Mouse (Mus musculus): Measurements from ENCODE around the gene Mmp14.

Mmp14 gene

DNA sequence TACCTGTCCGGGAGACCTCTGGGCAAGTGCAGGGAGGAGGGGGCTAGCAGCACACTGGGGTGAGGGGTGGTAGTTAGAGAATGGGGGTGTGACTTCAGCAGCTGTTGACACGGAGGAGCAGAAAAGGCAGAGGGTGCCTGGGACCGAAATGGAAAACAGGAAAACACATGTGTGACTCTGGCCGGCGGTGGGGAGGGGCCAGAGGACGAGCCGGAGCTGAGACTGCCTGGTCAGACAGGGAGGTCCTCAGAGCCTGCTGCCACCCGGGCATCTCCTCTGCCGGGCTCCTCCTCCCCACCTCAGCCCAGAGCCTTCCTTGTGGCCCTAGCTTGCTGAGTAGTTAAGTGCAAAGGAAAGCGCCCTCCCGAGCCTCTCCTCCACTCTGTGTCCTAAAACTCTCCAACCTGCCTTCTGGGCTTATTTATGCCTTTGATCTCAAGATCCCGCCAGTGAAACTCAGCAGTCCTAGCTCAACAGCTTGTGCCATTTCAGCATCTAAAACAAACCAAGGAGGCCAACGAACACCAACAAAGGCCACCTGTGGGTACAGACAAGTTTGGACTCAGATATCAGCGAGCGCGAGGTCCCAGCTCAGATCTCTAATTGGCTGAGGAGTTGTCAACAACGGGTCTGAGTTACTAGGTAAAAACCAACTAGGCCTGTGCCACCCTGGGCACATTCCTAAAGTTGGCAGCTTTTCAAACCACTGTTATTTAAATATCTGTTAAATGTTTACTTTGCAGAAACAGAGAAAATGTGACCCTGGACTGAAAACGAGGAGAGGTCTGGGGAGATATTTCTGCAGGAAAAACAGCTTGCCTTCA is 17.3 kb upstream of the Mmp14 start:
- no peak for DNase-seq

DNA sequence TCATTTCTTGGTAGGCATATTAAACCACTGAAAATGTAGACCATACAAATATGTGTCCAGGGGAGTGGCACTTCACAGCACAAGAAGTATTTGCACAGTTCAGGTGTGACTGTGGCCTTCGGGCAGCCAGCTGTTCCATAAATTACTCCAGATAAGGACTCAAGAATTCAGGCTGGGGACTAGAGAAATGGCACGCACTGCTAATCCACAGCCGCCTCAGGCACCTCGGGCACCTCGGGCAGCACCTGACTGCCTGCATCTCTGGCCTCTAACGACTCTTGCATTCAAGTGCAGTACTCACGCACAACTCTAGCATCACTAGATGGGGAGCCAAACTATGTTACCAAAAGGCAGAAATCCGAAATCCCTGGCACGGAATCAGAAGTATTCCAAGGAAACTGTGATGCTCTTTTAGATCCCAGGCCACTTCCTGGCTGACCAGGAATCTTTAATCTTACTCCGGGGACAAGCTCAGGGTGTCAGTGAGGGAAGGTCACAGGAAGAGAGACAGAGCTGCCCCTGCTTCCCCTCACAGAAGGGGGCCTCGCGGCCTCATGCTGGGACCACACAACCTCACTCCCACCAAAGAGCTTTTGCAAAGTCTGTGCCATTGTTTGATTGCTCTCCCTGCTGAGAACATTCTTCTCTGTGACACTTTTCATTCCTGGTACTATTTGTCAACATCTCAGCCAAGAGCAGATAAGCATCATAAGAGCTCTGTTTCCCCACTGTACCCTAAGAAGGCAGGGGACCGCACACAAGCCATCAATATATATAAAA is 16.0 kb upstream of the Mmp14 start:
- no peak for DNase-seq

DNA sequence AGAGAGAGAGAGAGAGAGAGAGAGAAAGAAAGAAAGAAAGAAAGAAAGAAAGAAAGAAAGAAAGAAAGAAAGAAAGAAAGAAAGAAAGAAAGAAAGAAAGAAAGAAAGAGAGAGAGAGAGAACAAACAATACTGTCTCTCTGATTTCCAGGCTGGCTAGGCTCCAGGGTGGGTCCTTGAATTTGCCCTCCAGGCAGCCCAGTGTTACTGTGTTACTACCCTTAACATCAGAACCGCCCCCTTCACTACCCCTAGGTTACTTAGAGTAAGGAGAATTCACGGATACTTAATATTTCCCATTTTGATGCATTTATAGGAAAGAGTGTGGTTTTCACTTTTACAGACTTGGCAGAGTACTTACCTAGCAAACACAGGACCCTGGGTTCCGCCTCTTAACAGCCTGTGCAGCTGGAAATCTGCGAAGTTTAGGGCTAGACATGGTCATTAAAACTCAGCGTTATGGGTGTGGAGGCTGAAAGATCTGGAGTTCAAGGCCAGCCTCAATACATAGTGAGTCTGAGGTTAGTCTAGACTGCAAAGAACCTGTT is 15.1 kb upstream of the Mmp14 start:
- no peak for DNase-seq

DNA sequence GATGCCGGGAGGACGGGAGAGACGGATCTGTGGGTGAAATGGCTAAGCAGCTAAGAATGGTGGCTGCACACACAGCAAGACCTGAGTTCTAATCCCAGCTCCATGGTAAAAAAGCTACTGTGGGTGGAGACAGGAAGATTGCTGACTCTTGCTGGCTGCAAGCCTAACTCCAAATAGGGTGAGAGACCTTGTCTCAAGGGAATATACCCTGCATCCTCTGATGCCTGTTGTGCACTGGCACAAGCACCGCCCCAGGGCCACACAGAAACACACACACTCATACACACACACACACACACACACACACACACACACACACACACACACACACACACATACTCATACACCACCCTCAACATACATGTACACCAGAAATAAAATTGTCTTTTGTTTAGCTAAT is 14.6 kb upstream of the Mmp14 start:
- DNase-seq: no peak

DNA sequence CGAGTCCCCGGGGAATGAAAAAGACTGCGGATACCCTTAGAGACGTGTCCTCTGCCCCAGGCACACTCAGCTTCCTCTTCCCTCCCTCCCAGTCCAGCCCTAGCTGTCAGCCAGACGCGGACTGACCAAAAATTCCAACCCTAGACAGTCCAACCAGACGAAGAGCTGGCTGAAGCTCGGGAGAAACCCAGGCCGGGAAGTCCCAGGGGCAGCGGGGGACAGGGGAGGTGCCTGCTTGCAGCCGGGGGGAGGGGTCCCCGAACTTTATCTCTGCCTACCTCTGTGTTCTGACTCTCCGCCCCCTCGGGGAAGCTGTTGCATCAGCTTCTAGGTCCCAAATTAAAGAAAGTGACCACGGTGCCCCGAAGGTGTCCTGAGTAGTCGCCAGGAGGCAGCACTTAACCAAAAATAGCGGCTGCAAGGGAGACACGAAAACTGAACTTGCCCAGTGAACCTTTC is 13.8 kb upstream of the Mmp14 start, which contains the start of gene Slc7a7:
TSS of gene Slc7a7 (minus strand) at position 158 of the 459 bp plus-strand sequence.
- DNase-seq: no peak

DNA sequence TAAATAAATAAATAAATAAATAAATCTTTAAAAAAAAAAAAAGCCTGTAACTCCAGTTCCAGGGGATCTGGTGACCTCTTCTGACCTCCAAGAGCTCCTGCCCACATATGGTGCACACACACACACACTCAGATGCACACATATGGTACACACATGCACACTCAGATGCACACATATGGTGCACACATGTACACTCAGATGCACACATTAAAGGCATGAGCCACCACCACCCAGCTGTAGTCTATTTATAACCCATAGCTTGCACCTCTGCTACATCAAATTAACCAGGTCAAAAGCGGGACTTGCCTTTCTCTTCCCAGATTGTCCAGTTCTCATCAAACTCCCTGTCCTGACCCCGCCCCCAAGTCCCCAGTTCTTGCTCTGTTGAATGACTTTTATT is 10.4 kb upstream of the Mmp14 start:
- no peak for DNase-seq

DNA sequence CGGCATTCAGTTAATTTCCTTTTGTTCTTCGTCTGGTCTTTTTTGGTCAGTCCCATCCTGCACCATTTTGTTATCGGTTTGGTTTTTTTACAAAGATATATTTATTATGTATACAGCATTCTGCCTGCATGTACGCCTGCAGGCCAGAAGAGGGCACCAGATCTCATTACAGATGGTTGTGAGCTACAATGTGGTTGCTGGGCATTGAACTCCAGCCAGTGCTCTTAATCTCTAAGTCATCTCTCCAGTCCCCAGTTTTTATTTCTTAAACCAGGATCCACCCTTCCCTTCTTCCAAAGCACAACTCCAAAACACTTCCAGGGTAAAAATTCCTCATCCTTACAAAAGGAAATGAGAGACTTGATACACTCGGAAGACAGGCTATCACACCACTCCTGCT is 8.0 kb upstream of the Mmp14 start:
- DNase-seq: no peak

DNA sequence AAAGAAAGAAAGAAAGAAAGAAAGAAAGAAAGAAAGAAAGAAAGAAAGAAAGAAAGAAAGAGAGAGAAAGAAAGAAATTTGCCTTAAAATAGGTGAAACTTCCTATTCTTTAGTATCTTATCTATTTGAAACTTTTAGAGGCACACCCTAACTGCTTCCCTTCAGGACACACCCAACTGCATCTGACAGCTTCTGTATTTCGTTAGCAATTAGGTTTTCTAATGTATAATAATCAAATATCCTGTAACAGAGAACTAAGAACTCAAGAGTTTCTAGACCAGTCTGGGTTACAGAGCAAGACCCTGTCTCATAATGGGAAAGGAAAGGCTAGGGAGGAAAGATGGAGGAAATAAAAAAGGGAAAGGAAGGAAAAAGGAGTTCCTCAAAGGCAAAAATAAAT is 6.8 kb upstream of the Mmp14 start:
- DNase-seq: no peak

DNA sequence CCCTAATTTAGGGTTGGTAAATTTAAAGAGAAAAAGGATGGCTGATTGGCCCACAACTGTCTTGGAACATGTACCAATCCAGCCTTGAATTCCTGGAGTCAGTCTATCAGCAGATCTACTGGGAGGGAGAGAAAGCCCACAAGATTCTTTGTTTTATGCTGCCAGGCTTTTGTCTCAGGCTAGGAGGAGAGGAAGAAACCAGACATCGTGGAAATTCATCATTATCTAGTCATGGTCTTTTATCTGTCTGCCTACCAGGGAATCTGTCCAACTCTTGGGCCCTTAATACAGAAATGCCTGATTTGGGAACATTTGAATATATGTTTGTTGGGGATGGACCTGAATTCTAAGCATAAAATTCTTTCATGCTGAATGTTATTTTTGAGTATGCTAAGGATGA is 5.9 kb upstream of the Mmp14 start:
- DNase-seq: no peak

DNA sequence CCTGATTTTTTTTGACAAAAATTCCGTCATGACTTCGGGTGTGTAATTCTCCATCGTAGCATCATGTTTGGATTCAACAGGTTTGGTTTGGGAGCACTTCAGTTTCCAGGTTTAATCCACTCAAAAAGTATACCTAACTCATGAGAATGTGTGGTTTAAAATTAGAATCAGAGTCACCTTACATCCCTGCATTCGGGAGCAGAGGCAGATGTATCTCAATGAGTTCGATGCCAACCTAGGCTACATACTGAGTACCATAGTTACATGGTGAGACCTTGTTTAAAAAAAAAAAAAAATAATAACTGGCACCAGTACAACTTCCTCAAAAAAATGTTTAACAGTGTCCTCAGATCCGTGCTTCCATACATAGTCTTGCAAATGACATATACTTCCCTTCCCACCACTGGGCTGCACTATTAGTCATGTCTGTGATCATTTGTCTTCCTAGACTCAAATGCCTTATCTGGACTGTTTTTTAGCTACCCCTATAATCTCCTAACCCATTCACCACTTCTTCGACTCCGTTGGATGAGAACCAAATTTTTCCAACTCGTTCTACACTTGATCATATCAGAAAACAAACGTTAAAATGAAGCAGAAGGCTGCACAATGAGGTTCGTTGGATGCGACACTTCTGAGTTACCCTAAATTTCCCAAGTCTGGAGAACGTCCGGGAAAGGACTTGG is 5.3 kb upstream of the Mmp14 start:
- DNase-seq: no peak

DNA sequence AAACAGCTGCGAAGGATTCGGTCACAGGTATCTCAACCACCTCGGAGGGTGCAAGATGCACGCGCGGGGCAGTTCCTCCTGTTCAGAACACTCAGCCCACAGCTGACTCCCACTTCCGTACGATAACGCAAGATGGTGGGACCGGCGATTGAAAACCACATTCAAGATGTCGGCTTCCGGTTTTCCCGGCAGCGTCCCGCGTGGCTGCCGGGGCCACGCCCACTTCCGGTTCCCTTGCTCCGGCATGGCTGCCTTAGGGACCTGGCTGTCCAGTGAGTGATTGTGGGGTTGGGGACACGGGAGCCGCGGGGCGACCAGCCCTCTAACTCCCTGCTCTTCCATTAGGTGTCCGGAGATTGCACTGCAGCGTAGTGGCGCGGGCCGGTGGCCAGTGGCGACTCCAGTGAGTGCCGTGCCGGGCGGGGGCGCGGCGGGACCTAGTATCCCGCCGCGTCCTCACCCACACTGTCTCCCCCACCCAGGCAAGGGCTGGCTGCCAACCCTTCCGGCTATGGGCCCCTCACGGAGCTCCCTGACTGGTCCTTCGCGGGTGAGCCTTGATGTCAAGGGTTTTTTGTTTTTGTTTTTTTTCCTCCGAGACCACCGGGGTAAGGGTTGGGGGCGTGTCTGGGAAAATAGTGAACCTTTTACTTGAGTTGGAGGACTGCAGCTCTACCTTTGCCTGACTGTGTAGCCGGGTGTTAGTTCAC is 4.6 kb upstream of the Mmp14 start, which contains the start of gene Mrpl52:
TSS of gene Mrpl52 (plus strand) at position 221 of the 710 bp plus-strand sequence.
- peak; percentile 92 to 95 for DNase-seq

DNA sequence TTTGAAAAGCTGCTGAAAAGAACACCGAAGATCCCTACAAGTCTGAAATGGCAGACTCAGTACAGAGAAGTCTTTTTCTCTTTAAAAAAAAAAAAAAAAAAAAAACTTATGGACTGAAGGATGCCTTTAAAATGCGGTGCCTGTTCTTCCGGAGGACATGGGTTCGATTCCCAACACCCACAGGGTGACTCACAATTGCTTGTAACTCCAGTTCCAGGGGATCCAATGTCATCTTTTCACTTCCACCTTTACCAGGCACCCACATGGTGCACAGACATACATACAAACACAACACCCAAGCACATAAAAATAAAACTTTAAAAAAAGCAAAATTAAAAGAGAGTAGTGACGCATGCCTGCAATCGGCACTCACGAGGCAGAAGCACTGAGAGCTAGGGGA is 3.7 kb upstream of the Mmp14 start:
- DNase-seq: no peak

DNA sequence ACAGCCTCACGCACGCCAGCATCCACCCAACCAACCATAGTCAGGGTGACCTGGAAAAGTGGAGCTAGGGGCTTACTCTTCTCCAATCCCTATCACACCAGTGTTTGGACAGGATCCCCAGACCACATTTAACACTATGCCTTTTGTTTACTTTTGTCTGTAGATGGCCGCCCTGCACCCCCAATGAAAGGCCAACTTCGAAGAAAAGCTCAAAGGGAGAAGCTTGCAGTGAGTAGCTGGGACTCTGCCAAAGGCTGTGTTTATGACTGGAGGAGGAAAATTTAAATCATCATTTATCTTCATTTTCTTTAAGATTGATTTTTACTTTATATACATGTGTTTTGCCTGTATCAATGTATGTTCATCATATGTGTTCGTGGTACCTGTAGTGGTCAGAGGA is 3.0 kb upstream of the Mmp14 start:
- no peak for DNase-seq

DNA sequence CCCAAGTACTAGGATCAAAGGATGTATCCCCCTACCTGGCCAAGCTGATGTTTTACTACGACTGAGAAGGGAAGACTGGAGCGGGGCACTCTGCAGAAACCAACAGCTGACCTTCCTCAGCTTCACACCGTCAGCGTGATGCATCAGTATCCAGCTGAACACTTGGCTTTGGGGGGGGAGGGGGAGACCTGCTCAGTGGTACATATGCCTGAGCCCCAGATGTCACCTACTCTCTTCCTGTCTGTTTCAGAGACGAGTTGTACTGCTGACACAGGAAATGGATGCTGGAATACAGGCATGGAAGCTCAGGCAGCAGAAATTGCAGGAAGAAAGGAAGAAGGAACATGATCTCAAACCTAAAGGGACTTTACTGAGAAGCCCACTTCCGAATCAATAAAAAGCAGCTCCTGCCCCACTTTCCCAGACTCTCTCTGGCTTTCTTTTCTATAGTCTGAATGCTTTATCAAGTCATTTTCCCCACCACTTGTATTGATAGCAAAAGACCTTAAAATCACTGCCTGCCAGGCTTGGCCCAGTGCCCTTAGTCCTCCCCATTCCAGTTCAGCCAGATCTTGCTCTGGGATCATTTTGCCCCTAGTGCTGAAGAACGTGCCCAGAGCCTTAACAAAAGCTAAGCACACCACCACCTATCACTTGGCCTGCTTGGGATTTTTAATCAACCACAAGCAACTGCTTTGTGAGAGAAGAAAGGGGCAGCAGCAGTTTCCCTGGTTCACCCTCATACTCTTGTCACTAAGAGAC is 1.9 kb upstream of the Mmp14 start:
- no peak for DNase-seq

DNA sequence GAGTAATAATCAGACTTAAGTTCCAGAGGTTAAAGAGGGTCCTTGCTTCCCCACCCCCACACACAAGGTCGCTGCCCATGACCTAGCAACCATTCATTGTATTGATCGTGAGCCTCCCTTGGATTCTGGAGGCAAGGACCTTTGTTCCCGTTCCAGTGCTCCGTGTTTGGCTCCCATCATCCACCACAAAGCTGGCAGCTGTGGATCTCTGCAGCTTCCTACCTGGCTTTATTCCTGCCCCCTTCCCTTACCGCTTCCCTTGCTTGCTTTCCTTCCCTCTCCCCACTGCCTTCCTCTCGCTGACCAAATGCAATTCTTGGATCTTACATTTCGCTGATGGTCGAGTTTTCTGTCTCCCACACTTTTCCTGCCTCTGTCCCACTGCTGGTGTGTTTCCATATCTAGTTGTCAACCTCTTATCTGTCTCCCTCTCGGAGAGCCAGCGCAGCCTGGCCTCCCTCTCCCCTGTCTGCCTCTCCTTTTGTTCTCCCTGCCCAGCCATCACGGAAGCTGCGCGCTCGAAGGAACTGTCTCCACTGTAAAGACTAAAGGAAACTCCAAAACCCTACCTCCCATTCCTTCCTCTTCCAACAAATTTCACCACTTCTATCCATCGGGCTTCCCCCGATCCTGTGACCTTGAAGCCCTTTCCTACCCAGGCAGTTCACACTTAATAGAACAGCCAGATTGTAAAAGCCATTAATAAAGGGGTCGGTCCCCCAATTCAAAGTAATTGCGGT is 836 bp upstream of the Mmp14 start:
- no peak for DNase-seq

DNA sequence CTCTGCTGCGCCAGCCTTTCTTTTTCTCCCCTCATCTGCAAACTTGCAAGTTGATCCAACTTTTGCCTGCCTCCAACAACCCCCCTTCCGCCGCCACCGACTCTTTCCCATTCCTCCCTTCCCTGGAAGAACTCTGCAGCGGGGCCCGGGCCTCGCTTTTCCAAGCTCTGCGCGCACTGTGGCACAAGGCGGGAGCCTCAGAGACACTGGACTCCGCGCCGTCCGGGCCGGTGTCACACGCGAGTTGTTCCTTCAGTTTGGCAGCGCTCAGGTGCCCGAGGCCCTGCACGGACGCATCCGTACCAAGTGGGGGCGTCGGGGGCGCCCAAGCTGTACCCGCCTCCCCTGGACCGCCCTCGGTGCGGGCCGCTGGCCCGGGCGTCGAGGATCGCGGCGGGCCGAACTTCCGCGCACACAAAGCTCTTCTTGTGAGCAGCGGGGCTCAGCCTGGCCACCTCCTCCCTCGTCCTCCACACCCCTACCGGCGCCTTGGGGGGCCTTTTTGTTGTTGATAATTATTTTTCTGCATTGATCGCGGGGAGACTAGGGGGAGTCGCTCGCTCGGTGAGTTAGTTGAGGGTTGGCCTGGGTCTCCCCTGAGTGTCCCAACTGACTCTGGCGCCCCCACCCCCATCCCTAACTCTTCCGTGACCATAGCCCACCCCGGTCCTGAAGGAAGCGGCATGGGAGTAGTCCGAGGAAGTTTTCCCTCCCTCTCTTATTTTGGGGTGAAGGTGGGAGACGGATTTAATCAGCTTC is 845 bp downstream of the Mmp14 start:
- peak in 1 of 2 experiments; percentile 31 for DNase-seq

DNA sequence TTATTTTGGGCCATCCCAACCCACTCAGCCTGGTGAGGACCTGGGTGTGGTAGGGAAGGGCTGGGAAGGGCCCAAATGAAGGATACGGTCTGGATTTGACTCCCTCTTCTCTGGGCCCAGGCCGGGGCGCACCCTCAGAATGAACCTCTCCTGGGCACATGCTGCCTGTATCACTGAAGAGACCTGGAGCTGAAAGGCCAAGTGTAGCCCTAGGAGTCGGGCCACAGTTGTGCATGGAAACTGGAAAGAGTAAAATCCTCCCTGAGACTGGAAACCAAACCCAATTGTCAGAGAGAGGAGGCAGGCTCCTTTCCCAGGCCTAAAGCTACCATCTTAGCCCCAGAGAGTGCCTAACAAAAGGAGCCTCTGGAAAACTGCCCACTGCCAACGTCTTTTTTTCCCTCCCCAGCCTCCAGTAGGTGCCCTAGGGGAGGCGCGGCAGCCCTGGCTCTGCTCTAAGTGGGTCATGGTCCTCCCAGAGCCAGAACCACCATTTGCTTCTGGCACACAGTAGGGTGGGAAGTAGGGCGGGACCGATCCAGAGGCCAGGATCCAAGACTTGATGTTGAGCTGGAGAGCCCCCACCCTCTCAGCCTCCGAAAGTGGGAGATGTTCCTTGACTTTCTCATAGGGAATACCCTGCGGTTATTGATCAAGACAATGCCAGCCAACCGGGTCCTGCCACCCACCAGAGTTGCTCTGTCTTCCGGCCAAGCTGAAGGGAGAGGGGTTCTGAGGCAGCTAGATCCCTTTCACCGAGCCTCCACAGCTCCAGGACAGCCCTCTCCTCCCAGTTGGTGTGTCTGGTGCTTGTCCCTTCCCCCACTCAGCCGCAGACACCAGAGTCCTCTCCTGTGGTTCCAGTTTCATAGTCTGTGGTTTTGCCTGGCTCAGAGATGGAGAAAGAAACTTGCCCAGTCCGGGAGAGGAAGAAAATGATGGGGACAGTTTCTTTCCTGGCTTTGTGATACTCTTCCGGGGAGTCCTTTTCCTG is 1.7 kb downstream of the Mmp14 start:
- peak in 1 of 2 experiments; percentile 35 for DNase-seq

DNA sequence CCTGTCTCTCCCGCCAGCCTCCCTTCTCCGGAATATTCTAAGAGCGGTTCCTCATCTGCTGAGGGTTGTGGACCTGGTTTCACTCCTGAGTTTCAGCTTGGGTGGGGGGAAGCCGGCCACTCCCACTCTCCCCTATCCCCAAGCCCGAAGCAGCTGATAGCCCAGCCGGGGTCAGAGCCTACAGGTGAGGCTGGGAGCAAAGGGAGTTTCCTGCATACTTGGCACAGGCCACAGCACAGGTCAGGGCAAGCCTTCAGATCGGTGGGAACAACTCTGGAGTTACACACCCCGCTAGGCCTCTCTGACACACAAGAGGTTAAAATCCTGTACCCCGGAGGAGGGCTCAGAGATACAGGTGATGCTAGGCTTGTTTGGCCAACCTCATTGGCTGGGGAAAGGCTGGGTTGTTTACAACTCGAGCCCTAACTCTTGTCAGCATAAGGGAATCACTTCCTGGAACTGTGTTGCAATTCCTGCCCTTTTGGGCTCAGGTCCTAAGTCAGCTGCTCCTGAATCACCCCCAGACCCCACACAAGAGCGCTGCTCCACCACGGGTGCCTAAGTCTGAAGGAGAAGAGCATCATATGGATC is 2.6 kb downstream of the Mmp14 start:
- DNase-seq: no peak

Measured in cerebellum, postnatal 25 days (tissue).